Mouse (Mus musculus) kidney, embryonic 14.5 days (tissue): ENCODE data around the gene Tceal8. TPM values are rescaled to one million over a fixed set of nuclear protein-coding genes. Genes with fewer than 3 reads are reported as not detected.

ENCODE experiments used
- ATAC-seq: fragments of 200-750 bp; cut with Nextera tagmentation; 2 replicates; pipeline ENCODE4 v1.8.0; 2017; ENCODE audit warnings: moderate number of reproducible peaks, mild to moderate bottlenecking, moderate TSS enrichment, moderate library complexity; ENCODE audit not compliant: low FRiP score, low TSS enrichment
- H3K27ac ChIP-seq: fragments of 300-500 bp; sonication (generic); 2 replicates; pipeline ENCODE4 v1.5.1; 2014; ENCODE audit warnings: low read depth, mild to moderate bottlenecking, low read length, moderate library complexity, mixed read lengths
- H3K27me3 ChIP-seq: fragments of 300-500 bp; sonication (generic); 2 replicates; pipeline ENCODE4 v1.6.1; 2014; ENCODE audit warnings: mild to moderate bottlenecking, low read length; ENCODE audit not compliant: control insufficient read depth, insufficient read depth
- H3K36me3 ChIP-seq: fragments of 300-500 bp; sonication (generic); 2 replicates; pipeline ENCODE4 v1.6.1; 2014; ENCODE audit warnings: low read length, mixed read lengths; ENCODE audit not compliant: control insufficient read depth, insufficient read depth
- H3K4me1 ChIP-seq: fragments of 300-500 bp; sonication (generic); 2 replicates; pipeline ENCODE4 v1.6.1; 2014; ENCODE audit warnings: low read length, mixed read lengths; ENCODE audit not compliant: control insufficient read depth, insufficient read depth
- H3K4me2 ChIP-seq: fragments of 300-500 bp; sonication (generic); replicated peaks from 2 replicates; pipeline ENCODE4 v1.6.1; 2014; ENCODE audit warnings: low read depth, mild to moderate bottlenecking, low read length
- H3K4me3 ChIP-seq: fragments of 300-500 bp; sonication (generic); 2 replicates; pipeline ENCODE4 v1.5.1; 2014; ENCODE audit warnings: mild to moderate bottlenecking, low read length
- H3K9ac ChIP-seq: fragments of 300-500 bp; sonication (generic); 2 replicates; pipeline ENCODE4 v1.6.1; 2014; ENCODE audit warnings: low read depth, mild to moderate bottlenecking, low read length, moderate library complexity
- H3K9me3 ChIP-seq: fragments of 300-500 bp; sonication (generic); 2 replicates; pipeline ENCODE4 v1.6.1; 2016; ENCODE audit warnings: low read length; ENCODE audit not compliant: control insufficient read depth
- WGBS: fragments of 180-500 bp; shearing (Covaris S2); extraction: QIAGEN DNeasy Blood & Tissue Kit; methylation state at CpG from one replicate; pipeline ENCODE4 v1.1.7; 2014; 5-methylcytosine and 5-hydroxymethylcytosine counted together
- polyA plus RNA-seq: library from polyadenylated mRNA; unstranded; fragments of >200 nt; fragmentation: Nextera tagmentation; extraction: Ambion mirVana; gene quantifications from 2 replicates; pipeline ENCODE4 v1.2.1, GENCODE M21; 2014

Tceal8 gene
- polyA plus RNA-seq, 1 experiment from 2014 or later, result 170 TPM

DNA sequence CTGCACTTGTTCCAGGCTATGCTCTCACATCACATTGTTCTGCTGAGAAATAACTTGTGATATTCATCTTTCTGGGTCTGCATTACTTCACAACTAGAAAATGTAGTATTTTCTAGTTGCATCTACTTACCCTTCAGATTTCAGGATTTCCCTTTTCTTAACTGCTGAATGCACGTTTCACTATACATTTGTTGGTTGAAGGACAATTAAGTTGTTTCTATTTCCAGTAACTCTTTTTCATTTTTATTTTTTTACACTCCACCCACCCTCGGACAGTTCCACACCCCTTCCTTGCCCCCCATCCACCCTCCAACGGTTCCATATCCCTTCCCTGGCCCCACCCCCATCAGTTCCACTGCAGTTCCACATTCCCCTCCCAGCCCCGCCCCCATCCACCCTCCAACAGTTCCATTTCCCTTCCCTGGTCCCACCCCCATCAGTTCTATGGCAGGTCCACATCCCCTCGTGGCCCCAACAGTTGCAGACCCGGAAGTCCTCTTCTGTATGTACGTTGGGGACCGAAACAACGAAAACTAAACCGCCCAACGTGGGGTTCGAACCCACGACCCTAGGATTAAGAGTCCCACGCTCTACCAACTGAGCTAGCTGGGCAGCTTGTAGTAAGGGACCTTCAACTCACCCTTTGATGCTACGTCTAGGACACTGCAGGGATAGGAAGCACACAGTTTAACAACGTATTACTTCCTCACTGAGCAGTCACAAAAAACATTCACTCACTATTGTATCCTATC lies 23.2 kb upstream of the Tceal8 start:
- WGBS, result 81% methylated on average over 16 of the region's 16 CpGs
- no peak for ATAC-seq
- Histone ChIP-seq H3K27ac (no peak overlapping the region), H3K9me3 (no peaks in the 10 kb centered on the region), H3K27me3 (no peaks in the 10 kb centered on the region), H3K4me3 (no peak overlapping the region), H3K4me1 (no peaks in the 10 kb centered on the region), H3K4me2 (no peak overlapping the region), H3K9ac (no peak overlapping the region), H3K36me3 (no peaks in the 10 kb centered on the region)

DNA sequence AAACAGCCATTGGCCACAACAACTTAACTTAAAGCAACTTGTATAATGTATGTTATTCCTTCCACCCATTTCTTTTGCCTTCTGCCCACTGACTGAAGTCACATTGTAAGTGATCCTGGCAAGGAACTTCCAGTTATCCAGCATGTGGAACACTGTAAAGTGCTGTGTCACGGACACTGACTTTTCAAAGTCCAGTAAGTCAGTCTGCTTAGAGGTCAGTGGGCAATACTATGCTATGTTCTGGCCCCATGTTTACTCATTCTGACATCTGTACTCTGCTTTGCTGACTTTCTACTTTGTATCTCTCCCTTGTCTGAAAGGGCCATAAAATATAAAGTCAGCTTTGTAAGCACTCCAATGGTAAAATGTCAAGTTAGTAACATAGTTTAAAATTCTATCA lies 11.0 kb upstream of the Tceal8 start:
- H3K27ac ChIP-seq, result no peak overlapping the region
- WGBS, result 74% methylated on average over 1 of the region's 1 CpGs
- no peaks in the 10 kb centered on the region for H3K4me1 ChIP-seq
- no peak overlapping the region for H3K4me2 ChIP-seq
- H3K36me3 ChIP-seq, result no peaks in the 10 kb centered on the region
- H3K9ac ChIP-seq, result no peak overlapping the region
- ATAC-seq, result no peak
- H3K27me3 ChIP-seq, result no peaks in the 10 kb centered on the region
- H3K9me3 ChIP-seq, result no peaks in the 10 kb centered on the region
- H3K4me3 ChIP-seq, result no peak overlapping the region

DNA sequence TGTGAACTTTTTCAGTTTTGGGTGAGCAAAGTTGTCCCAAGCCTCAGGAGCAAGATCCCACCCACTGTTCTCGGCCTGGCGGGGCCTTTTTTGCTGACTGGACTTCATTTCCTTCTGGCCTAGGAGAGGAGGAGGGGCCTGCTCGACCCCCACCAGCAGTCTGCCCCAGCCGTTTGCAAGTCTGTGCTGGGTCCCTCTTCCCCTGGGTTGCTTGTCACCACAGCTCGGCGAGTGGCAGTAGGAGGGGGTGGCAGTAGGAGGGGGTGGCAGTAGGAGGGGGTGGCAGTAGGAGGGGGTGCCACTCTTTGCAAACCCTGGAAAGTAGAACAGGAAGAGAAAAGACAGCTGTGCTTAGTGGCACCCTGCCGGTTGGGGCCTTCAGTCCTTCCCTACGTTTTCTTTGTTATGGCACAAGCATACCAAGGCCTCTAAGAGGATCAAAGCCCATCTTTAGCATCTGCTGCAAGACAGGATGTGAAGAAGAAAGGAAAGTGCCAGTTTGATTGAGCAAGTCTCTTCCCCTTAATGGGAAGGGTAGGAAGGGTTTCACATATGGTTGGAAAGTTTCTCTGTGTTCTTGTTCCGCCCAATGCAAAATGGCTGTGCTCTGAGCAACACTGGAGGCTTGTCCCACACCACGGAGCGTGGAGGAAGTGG lies 8.9 kb upstream of the Tceal8 start:
- no peaks in the 10 kb centered on the region for H3K9me3 ChIP-seq
- no peaks in the 10 kb centered on the region for H3K4me1 ChIP-seq
- no peak overlapping the region for H3K9ac ChIP-seq
- 38% methylated on average over 11 of the region's 11 CpGs for WGBS
- H3K27me3 ChIP-seq, result no peaks in the 10 kb centered on the region
- no peak overlapping the region for H3K4me3 ChIP-seq
- H3K4me2 ChIP-seq, result no peak overlapping the region
- ATAC-seq, result no peak
- H3K27ac ChIP-seq, result no peak overlapping the region
- H3K36me3 ChIP-seq, result no peaks in the 10 kb centered on the region

DNA sequence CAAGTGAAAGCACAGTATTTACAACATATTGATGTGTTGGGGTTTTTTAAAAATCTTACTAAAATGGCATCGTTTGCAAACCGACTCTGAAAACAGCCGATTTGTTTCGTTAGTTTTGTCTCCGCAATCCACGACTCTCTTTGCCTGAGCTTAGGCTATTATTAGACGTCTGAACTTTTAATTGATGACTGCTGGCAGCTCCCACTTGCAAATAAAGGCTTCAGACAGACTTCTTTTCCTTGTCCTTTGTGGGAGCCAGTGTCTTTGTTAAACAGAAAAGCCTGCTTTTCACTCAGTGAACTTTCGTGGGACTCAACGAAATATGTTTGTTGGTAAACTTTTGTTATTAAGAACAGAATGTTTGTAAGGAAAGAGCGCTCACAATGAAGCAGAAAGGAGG lies 644 bp upstream of the Tceal8 start:
- H3K4me2 ChIP-seq, result peak overlapping the region; percentile 43
- no peaks in the 10 kb centered on the region for H3K4me1 ChIP-seq
- ATAC-seq, result no peak
- no peaks in the 10 kb centered on the region for H3K9me3 ChIP-seq
- no peaks in the 10 kb centered on the region for H3K36me3 ChIP-seq
- no peaks in the 10 kb centered on the region; the same call in 1 of the 2 replicates for H3K27me3 ChIP-seq
- peak overlapping the region; percentile 66; the same call in 1 of the 2 replicates for H3K9ac ChIP-seq
- no peak overlapping the region; the same call in 1 of the 2 replicates for H3K27ac ChIP-seq
- H3K4me3 ChIP-seq, result peak overlapping the region; percentile 57
- WGBS, result 39% methylated on average over 10 of the region's 10 CpGs

DNA sequence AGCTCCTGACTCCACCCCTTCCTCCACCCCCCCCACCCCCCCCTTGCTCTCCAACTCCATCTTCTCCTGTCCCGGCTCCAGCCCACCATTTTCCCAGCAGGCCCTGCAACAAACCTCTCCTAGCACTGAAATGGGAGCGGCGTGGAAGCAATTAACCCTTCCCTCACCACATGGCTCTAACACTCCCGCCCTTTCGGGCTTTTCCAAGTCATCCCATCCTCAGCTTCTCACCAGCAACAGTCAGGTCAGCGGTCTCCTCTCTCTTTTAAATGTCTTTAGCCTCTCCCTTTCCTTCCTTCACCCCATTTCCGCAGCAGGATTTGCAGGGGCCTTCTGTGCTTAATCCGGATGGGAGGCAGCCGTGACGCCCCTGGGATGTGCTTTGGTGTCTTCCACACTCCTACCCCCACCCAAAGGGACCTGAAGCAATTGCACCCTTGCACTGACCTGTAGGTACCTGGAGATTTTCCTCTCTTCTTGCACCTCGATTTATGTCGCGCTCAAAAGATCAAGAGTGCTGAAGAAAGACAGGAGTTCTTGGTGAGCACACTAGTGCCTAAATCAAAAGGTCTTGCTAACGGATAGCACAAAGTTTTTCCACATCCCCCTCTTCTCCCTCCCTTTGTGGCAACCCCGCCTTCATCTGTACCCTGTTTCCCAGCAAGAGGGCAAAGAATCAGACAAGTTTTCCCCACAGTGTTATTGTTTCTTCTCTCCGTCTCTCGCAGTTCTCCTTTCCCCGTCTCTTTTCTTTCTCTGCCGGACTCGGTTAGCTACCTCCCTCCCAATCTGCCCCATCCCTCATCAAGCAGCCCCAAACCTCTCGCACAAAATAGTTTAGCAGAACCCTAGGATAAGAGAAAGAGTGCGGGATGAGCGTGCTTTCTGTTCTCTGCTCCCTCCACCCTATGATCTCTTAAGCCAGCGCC lies 689 bp downstream of the Tceal8 start:
- peak overlapping the region; percentile 38 for H3K4me2 ChIP-seq
- peak overlapping the region; percentile 66 for H3K9ac ChIP-seq
- H3K4me3 ChIP-seq, result peak overlapping the region; percentile 57
- no peaks in the 10 kb centered on the region for H3K4me1 ChIP-seq
- peak; percentile 84 for ATAC-seq
- 27% methylated on average over 24 of the region's 24 CpGs for WGBS
- H3K27ac ChIP-seq, result peak overlapping the region; percentile 83
- no peaks in the 10 kb centered on the region for H3K36me3 ChIP-seq
- no peaks in the 10 kb centered on the region; the same call in 1 of the 2 replicates for H3K27me3 ChIP-seq
- H3K9me3 ChIP-seq, result no peaks in the 10 kb centered on the region

DNA sequence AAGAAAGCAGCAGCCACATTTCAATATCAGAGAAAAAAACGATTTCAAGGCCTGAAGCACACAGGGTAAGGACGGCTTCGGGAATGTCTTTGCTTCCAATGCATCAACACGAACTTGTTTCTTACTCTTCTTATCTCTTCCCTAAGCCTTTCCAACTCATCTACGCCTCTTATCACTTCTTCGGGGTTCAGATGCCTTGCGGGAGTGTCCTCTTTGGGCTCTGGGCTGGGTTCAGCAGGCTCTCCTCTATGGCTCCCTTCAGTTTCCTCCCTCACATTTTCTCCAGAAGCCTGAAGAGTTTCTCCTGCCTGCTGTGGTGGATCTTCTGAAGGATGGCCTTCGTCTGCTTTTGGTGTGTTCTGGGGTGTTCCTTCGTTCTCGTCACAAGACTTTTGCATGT lies 1.5 kb downstream of the Tceal8 start:
- 66% methylated on average over 10 of the region's 10 CpGs for WGBS
- Histone ChIP-seq H3K27me3 (no peaks in the 10 kb centered on the region; the same call in 1 of the 2 replicates), H3K27ac (no peak overlapping the region), H3K4me1 (no peaks in the 10 kb centered on the region), H3K4me2 (peak overlapping the region; percentile 38), H3K36me3 (no peaks in the 10 kb centered on the region), H3K9ac (no peak overlapping the region), H3K9me3 (no peaks in the 10 kb centered on the region), H3K4me3 (peak overlapping the region; percentile 57; the same call in 1 of the 2 replicates)
- ATAC-seq, result no peak

DNA sequence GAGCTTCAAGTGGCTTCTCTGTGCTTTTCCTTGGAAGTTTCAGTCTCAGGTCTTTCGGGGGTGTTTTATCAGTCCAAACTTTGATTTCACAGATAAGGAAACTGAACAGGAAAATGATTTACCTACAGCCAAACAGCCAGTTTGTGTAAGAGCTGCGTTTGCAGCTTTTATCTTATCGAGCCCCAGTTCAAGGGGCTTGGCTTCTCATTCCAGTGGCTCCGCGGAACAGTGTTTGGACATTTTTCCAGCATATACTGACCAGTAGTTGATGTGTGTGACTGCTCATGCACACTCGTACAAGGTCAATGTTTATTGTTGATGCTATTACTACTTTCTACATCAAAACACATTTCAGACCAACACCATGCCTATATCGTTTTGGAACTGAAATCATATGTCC lies 27.9 kb downstream of the Tceal8 start:
- no peak overlapping the region for H3K4me3 ChIP-seq
- no peak overlapping the region for H3K9ac ChIP-seq
- no peaks in the 10 kb centered on the region; the same call in 1 of the 2 replicates for H3K27me3 ChIP-seq
- no peaks in the 10 kb centered on the region for H3K4me1 ChIP-seq
- no peaks in the 10 kb centered on the region for H3K36me3 ChIP-seq
- no peak overlapping the region for H3K27ac ChIP-seq
- no peak for ATAC-seq
- WGBS, result 69% methylated on average over 7 of the region's 7 CpGs
- no peak overlapping the region for H3K4me2 ChIP-seq
- H3K9me3 ChIP-seq, result no peaks in the 10 kb centered on the region

DNA sequence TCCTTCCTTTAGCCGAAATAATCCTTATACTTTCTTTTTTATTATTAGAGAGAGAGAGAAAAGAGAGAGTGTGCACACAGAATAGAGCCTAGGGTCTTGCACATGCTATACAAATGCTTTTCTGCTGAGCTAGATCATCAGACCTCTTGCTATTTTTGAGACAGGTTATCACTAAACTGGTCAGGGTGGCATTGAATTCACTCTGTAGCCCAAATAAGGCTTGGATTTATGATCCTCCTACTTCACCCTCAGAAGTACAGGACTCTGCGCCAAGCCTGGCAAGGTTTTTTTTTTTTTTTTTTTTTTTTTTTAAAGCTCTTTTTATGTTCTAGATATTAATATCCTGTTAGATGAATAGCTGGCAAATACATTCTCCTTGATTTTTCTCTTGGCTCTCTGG lies 28.4 kb downstream of the Tceal8 start:
- Histone ChIP-seq H3K9me3 (no peaks in the 10 kb centered on the region), H3K4me2 (no peak overlapping the region), H3K4me3 (no peak overlapping the region), H3K4me1 (no peaks in the 10 kb centered on the region), H3K9ac (no peak overlapping the region), H3K36me3 (no peaks in the 10 kb centered on the region), H3K27ac (no peak overlapping the region), H3K27me3 (no peaks in the 10 kb centered on the region; the same call in 1 of the 2 replicates)
- no peak for ATAC-seq
- 87% methylated on average over 2 of the region's 2 CpGs for WGBS
